Mouse (Mus musculus) bone marrow macrophage, adult 2 months (primary cell): Measurements from ENCODE around the gene Zmat3.

ENCODE experiments used
- CTCF ChIP-seq: IDR thresholded peaks from 2 replicates; pipeline ENCODE4 v1.5.1; 2012; ENCODE audit warnings: low read depth, mild to moderate bottlenecking, low read length, moderate library complexity
- POLR2A ChIP-seq: IDR thresholded peaks from 2 replicates; pipeline ENCODE4 v1.6.1; 2012; ENCODE audit warnings: mild to moderate bottlenecking, low read depth, low read length, borderline replicate concordance

DNA sequence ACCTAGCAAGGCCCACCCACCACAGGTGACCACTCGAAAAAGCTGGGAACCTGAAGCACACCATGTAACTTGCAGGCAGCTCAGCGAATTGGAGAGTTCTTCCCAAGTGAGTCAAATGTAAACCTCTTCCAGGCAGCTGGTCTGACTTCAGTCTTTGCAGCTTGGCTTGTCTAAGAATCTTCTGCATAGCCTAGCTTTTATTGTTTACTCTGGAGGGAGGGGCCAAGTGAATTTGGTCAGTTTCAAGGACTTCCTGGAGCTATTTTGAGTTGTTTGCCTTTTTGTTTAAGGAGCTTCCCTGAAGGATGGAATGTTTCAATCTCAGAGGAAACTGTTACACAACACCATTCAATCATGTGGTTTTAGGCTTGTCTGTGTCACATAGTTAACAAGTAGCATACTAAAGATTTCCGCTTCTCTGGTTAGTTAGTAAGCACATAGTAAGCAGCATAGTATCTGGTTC, 43.0 kb upstream of the Zmat3 start:
- TF ChIP-seq CTCF (no peak), POLR2A (no peak)
